Mouse (Mus musculus): ENCODE measurements at regions not wholly inside any gene's neighbourhood (a gene's known extent, or its start where the extent isn't known, plus 50 kb on each side); places are given as distances from the start of the nearest gene placed in this dataset.

GRCm38 (mm10) chr5:106765335-106765734, 68.2 kb upstream of the Zfp644 start:
- ATAC-seq (ENCODE audit: low FRiP score, low TSS enrichment) (no peak), DNase-seq (no peak)
- no peak overlapping the region for H3K4me2 ChIP-seq (ENCODE audit: low read length)
- WGBS, result 93% methylated on average over 3 of the region's 3 CpGs
- no peaks in the 10 kb centered on the region for H3K4me1 ChIP-seq (ENCODE audit: control insufficient read depth, insufficient read depth, low read length)
- H3K9ac ChIP-seq (replicated peaks; ENCODE audit: low read length), result no peak overlapping the region
- H3K4me3 ChIP-seq (replicated peaks; ENCODE audit: low read depth, low read length), result no peak overlapping the region
- H3K27me3 ChIP-seq (ENCODE audit: control insufficient read depth, insufficient read depth, low read length), result no peaks in the 10 kb centered on the region
- H3K9me3 ChIP-seq (ENCODE audit: control insufficient read depth, low read length), result no peaks in the 10 kb centered on the region
- no peak overlapping the region for H3K27ac ChIP-seq (replicated peaks; ENCODE audit: low read depth, low read length)
- no peaks in the 10 kb centered on the region for H3K36me3 ChIP-seq (ENCODE audit: control insufficient read depth, insufficient read depth, low read length)

DNA sequence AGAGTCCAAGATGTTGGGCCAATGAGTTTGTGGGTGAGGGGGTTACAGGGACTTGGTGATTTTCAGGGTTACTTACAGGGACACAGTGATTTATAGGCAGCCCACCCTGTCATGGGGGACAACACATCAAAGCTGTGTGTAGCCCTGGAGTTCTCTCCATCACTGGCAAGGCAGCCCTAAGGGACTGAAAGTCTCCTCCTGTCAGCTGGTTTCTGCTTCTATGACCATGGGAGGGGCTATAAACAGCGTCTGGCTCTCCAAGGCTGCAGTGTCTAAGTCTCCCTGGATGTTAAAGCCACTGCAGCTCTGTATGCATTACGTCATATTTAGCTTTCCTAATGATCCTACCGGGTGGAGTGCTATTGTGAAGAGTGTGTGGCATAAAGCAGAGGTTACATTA, 66.2 kb upstream of the Zfp644 start:
- Histone ChIP-seq H3K36me3 (ENCODE audit: control insufficient read depth, insufficient read depth, low read length) (no peaks in the 10 kb centered on the region), H3K27me3 (ENCODE audit: control insufficient read depth, insufficient read depth, low read length) (no peaks in the 10 kb centered on the region), H3K4me1 (ENCODE audit: control insufficient read depth, insufficient read depth, low read length) (no peaks in the 10 kb centered on the region), H3K4me3 (replicated peaks; ENCODE audit: low read depth, low read length) (no peak overlapping the region), H3K27ac (replicated peaks; ENCODE audit: low read depth, low read length) (no peak overlapping the region), H3K9ac (replicated peaks; ENCODE audit: low read length) (no peak overlapping the region), H3K9me3 (ENCODE audit: control insufficient read depth, low read length) (no peaks in the 10 kb centered on the region), H3K4me2 (ENCODE audit: low read length) (no peak overlapping the region)
- ATAC-seq (ENCODE audit: low FRiP score, low TSS enrichment), result no peak
- DNase-seq, result no peak
- 45% methylated on average over 3 of the region's 3 CpGs for WGBS

- Histone ChIP-seq H3K4me3 (replicated peaks; ENCODE audit: low read depth, low read length) (no peak overlapping the region), H3K36me3 (ENCODE audit: control insufficient read depth, insufficient read depth, low read length) (no peaks in the 10 kb centered on the region), H3K9me3 (ENCODE audit: control insufficient read depth, low read length) (no peaks in the 10 kb centered on the region), H3K4me1 (ENCODE audit: control insufficient read depth, insufficient read depth, low read length) (peaks cover 13% of the 10 kb centered on the region), H3K9ac (replicated peaks; ENCODE audit: low read length) (no peak overlapping the region; the same call in 1 of the 2 replicates), H3K4me2 (ENCODE audit: low read length) (peak overlapping the region; percentile 59), H3K27ac (replicated peaks; ENCODE audit: low read depth, low read length) (no peak overlapping the region), H3K27me3 (ENCODE audit: control insufficient read depth, insufficient read depth, low read length) (no peaks in the 10 kb centered on the region)
- 7% methylated on average over 16 of the region's 16 CpGs for WGBS
- DNase-seq (no peak), ATAC-seq (ENCODE audit: low FRiP score, low TSS enrichment) (no peak)
Measured at GRCm38 (mm10) chr5:106758036-106758435, 60.9 kb upstream of the Zfp644 start.

GRCm38 (mm10) chr5:106757436-106757835, 60.3 kb upstream of the Zfp644 start:
- peak overlapping the region; percentile 59 for H3K4me2 ChIP-seq (ENCODE audit: low read length)
- H3K9ac ChIP-seq (replicated peaks; ENCODE audit: low read length), result peak overlapping the region; percentile 29; the same call in 1 of the 2 replicates
- H3K9me3 ChIP-seq (ENCODE audit: control insufficient read depth, low read length), result no peaks in the 10 kb centered on the region

GRCm38 (mm10) chr5:106756937-106757371, 59.9 kb upstream of the Zfp644 start:
- Histone ChIP-seq H3K9me3 (ENCODE audit: control insufficient read depth, low read length) (no peaks in the 10 kb centered on the region), H3K4me3 (replicated peaks; ENCODE audit: low read depth, low read length) (peak overlapping the region; percentile 22), H3K4me2 (ENCODE audit: low read length) (peak overlapping the region; percentile 59), H3K9ac (replicated peaks; ENCODE audit: low read length) (peak overlapping the region; percentile 29; the same call in 1 of the 2 replicates), H3K27ac (replicated peaks; ENCODE audit: low read depth, low read length) (no peak overlapping the region; the same call in 1 of the 2 replicates), H3K4me1 (ENCODE audit: control insufficient read depth, insufficient read depth, low read length) (peaks cover 13% of the 10 kb centered on the region), H3K36me3 (ENCODE audit: control insufficient read depth, insufficient read depth, low read length) (no peaks in the 10 kb centered on the region), H3K27me3 (ENCODE audit: control insufficient read depth, insufficient read depth, low read length) (no peaks in the 10 kb centered on the region)
- peak; percentile 86 for ATAC-seq (ENCODE audit: low FRiP score, low TSS enrichment)
- WGBS, result 1% methylated on average over 10 of the region's 10 CpGs
- DNase-seq, result peak; percentile 79

More at GRCm38 (mm10) chr5:106757436-106757835, 60.3 kb upstream of the Zfp644 start:
- Histone ChIP-seq H3K27me3 (ENCODE audit: control insufficient read depth, insufficient read depth, low read length) (no peaks in the 10 kb centered on the region), H3K4me1 (ENCODE audit: control insufficient read depth, insufficient read depth, low read length) (peaks cover 13% of the 10 kb centered on the region), H3K4me3 (replicated peaks; ENCODE audit: low read depth, low read length) (peak overlapping the region; percentile 22), H3K36me3 (ENCODE audit: control insufficient read depth, insufficient read depth, low read length) (no peaks in the 10 kb centered on the region), H3K27ac (replicated peaks; ENCODE audit: low read depth, low read length) (no peak overlapping the region; the same call in 1 of the 2 replicates)
- DNase-seq, result peak; percentile 50
- ATAC-seq (ENCODE audit: low FRiP score, low TSS enrichment), result peak; percentile 60; the same call in 1 of the 2 replicates
- under 1% methylated on average over 14 of the region's 14 CpGs for WGBS

DNA sequence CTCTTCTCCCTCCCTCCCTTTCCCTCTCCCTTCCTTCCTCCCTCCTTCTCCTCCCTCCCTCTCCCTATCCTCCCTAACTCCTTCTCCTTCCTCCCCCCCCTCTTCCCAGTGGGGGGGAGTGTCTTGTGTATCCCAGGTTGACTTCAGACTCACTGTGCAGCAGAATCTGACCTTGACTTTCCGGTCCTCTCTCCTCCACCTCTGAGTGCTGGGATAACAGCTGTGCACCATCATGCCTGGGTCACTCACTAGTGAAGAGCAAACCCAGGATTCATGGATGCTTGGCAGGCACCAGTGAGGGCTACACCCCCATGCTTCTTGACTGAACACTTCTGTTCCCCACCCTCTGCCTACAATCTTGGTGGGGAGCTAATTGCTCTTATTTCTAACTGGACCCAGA, 56.2 kb upstream of the Zfp644 start:
- Histone ChIP-seq H3K4me2 (ENCODE audit: low read length) (no peak overlapping the region), H3K9ac (replicated peaks; ENCODE audit: low read length) (no peak overlapping the region), H3K4me1 (ENCODE audit: control insufficient read depth, insufficient read depth, low read length) (peaks cover 18% of the 10 kb centered on the region), H3K9me3 (ENCODE audit: control insufficient read depth, low read length) (no peaks in the 10 kb centered on the region), H3K36me3 (ENCODE audit: control insufficient read depth, insufficient read depth, low read length) (no peaks in the 10 kb centered on the region), H3K27ac (replicated peaks; ENCODE audit: low read depth, low read length) (no peak overlapping the region), H3K4me3 (replicated peaks; ENCODE audit: low read depth, low read length) (no peak overlapping the region), H3K27me3 (ENCODE audit: control insufficient read depth, insufficient read depth, low read length) (no peaks in the 10 kb centered on the region)
- DNase-seq, result no peak
- WGBS, result 100% methylated on average over 1 of the region's 1 CpGs
- ATAC-seq (ENCODE audit: low FRiP score, low TSS enrichment), result no peak

- 95% methylated on average over 2 of the region's 2 CpGs for WGBS
- no peaks in the 10 kb centered on the region for H3K36me3 ChIP-seq (ENCODE audit: control insufficient read depth, insufficient read depth, low read length)
- H3K9me3 ChIP-seq (ENCODE audit: control insufficient read depth, low read length), result no peaks in the 10 kb centered on the region
- ATAC-seq (ENCODE audit: low FRiP score, low TSS enrichment), result no peak
- no peak overlapping the region for H3K4me3 ChIP-seq (replicated peaks; ENCODE audit: low read depth, low read length)
- H3K27ac ChIP-seq (replicated peaks; ENCODE audit: low read depth, low read length), result no peak overlapping the region
- no peak overlapping the region for H3K9ac ChIP-seq (replicated peaks; ENCODE audit: low read length)
- no peak for DNase-seq
- no peaks in the 10 kb centered on the region for H3K27me3 ChIP-seq (ENCODE audit: control insufficient read depth, insufficient read depth, low read length)
- no peak overlapping the region for H3K4me2 ChIP-seq (ENCODE audit: low read length)
- H3K4me1 ChIP-seq (ENCODE audit: control insufficient read depth, insufficient read depth, low read length), result 0 out of 2 replicates have a peak, but pooled peaks cover 5% of the 10 kb centered on the region
Measured at GRCm38 (mm10) chr5:106750168-106750567, 53.1 kb upstream of the Zfp644 start.

- H3K4me1 ChIP-seq (ENCODE audit: control insufficient read depth, insufficient read depth, low read length), result 0 out of 2 replicates have a peak, but pooled peaks cover 5% of the 10 kb centered on the region
- DNase-seq, result peak; percentile 34
- 38% methylated on average over 12 of the region's 12 CpGs for WGBS
- H3K36me3 ChIP-seq (ENCODE audit: control insufficient read depth, insufficient read depth, low read length), result no peaks in the 10 kb centered on the region
- peak overlapping the region; percentile 29; the same call in 1 of the 2 replicates for H3K9ac ChIP-seq (replicated peaks; ENCODE audit: low read length)
- H3K27me3 ChIP-seq (ENCODE audit: control insufficient read depth, insufficient read depth, low read length), result no peaks in the 10 kb centered on the region
- no peaks in the 10 kb centered on the region for H3K9me3 ChIP-seq (ENCODE audit: control insufficient read depth, low read length)
- 0 out of 2 replicates have a peak overlapping the region, but pooled peaks have one; percentile 10 for H3K4me2 ChIP-seq (ENCODE audit: low read length)
- H3K4me3 ChIP-seq (replicated peaks; ENCODE audit: low read depth, low read length), result no peak overlapping the region
- peak overlapping the region; percentile 45; the same call in 1 of the 2 replicates for H3K27ac ChIP-seq (replicated peaks; ENCODE audit: low read depth, low read length)
- ATAC-seq (ENCODE audit: low FRiP score, low TSS enrichment), result no peak
Measured at GRCm38 (mm10) chr5:106748527-106749138, 51.5 kb upstream of the Zfp644 start.

Measured in midbrain, embryonic 14.5 days (tissue).